In genomic region chr17:88597222-88598055, GRCm38 (mm10) we compare ENCODE assay signal across 7 mouse cellular contexts. TPM values are rescaled to one million over a fixed set of nuclear protein-coding genes. Genes with fewer than 3 reads are reported as not detected.
A peak's percentile ranks its signal among the peaks of the same experiment; 100 is the strongest.
DNase-seq lines count a peak whose midpoint lies in the region; ATAC-seq and TF ChIP-seq lines count a peak whose summit lies in the region.

Gene Ston1 (plus strand): TSS chr17:88597684.

- under 1% methylated on average over 37 of the region's 41 CpGs for WGBS in embryonic facial prominence, embryonic 12.5 days
- WGBS in heart, embryonic 12.5 days, result under 1% methylated on average over 36 of the region's 41 CpGs
- under 1% methylated on average over 39 of the region's 41 CpGs for WGBS in kidney, embryonic 15.5 days
- under 1% methylated on average over 39 of the region's 41 CpGs for WGBS in lung, embryonic 15.5 days

- H3K27me3 ChIP-seq in embryonic facial prominence, embryonic 12.5 days, result no peaks in the 10 kb centered on the region
- no peaks in the 10 kb centered on the region for H3K27me3 ChIP-seq in heart, embryonic 12.5 days (replicated peaks)
- no peaks in the 10 kb centered on the region for H3K27me3 ChIP-seq in kidney, embryonic 15.5 days
- H3K27me3 ChIP-seq in lung, embryonic 15.5 days, result no peaks in the 10 kb centered on the region

- peak within 1 kb of the TSS; percentile 76 to 85 for H3K4me3 ChIP-seq in ES-E14 (ENCODE audit: insufficient read depth in 1 of 2, low read depth in 1 of 2, low read length in 2 of 2, poor library complexity in 1 of 2, severe bottlenecking in 1 of 2)
- peak within 1 kb of the TSS; percentile 47 for H3K4me3 ChIP-seq in embryonic facial prominence, embryonic 12.5 days
- peak within 1 kb of the TSS; percentile 78 for H3K4me3 ChIP-seq in heart, embryonic 12.5 days
- peak within 1 kb of the TSS; percentile 63 for H3K4me3 ChIP-seq in kidney, embryonic 15.5 days (replicated peaks)
- H3K4me3 ChIP-seq in lung, embryonic 15.5 days, result peak within 1 kb of the TSS; percentile 74

- H3K27ac ChIP-seq in ES-E14 (ENCODE audit: insufficient read depth, low read depth, low read length, poor library complexity, severe bottlenecking), result peak within 1 kb of the TSS; percentile 86
- peak within 1 kb of the TSS; percentile 91 for H3K27ac ChIP-seq in embryonic facial prominence, embryonic 12.5 days
- H3K27ac ChIP-seq in heart, embryonic 12.5 days (ENCODE audit: poor library complexity, severe bottlenecking), result peak within 1 kb of the TSS; percentile 92
- peak within 1 kb of the TSS; percentile 93 for H3K27ac ChIP-seq in kidney, embryonic 15.5 days
- H3K27ac ChIP-seq in lung, embryonic 15.5 days, result peak within 1 kb of the TSS; percentile 89

- peak; percentile 74 for DNase-seq in ES-E14 (ENCODE audit: low read depth, low spot score)
- DNase-seq in adrenal gland, adult 8-10 months, result peak; percentile 65
- DNase-seq in ovary, postnatal 36 days (ENCODE audit: low spot score), result peak; percentile 81

- H3K9me3 ChIP-seq in ES-E14 (ENCODE audit: control insufficient read depth, insufficient read depth, low read depth, low read length), result no peaks in the 10 kb centered on the region
- H3K9me3 ChIP-seq in embryonic facial prominence, embryonic 12.5 days, result no peaks in the 10 kb centered on the region
- no peaks in the 10 kb centered on the region for H3K9me3 ChIP-seq in heart, embryonic 12.5 days (replicated peaks)
- H3K9me3 ChIP-seq in kidney, embryonic 15.5 days (replicated peaks), result no peaks in the 10 kb centered on the region
- no peaks in the 10 kb centered on the region for H3K9me3 ChIP-seq in lung, embryonic 15.5 days

- H3K4me2 ChIP-seq in embryonic facial prominence, embryonic 12.5 days (replicated peaks), result peak within 1 kb of the TSS; percentile 82
- H3K4me2 ChIP-seq in heart, embryonic 12.5 days, result peak within 1 kb of the TSS; percentile 90
- H3K4me2 ChIP-seq in kidney, embryonic 15.5 days, result peak within 1 kb of the TSS; percentile 86
- peak within 1 kb of the TSS; percentile 78 for H3K4me2 ChIP-seq in lung, embryonic 15.5 days

- peak; percentile 83 for ATAC-seq in embryonic facial prominence, embryonic 12.5 days (ENCODE audit: insufficient number of reproducible peaks, insufficient read depth, low FRiP score, low TSS enrichment)
- ATAC-seq in heart, embryonic 12.5 days (ENCODE audit: insufficient number of reproducible peaks, low FRiP score), result peak; percentile 88
- ATAC-seq in kidney, embryonic 15.5 days (replicated peaks; ENCODE audit: low FRiP score), result peak; percentile 92
- ATAC-seq in lung, embryonic 15.5 days (ENCODE audit: borderline replicate concordance, extremely low read depth, low FRiP score, low TSS enrichment), result peak; percentile 87

- no peaks in the 10 kb centered on the region for H3K36me3 ChIP-seq in ES-E14 (ENCODE audit: control insufficient read depth, insufficient read depth, low read length, poor library complexity, severe bottlenecking)
- no peaks in the 10 kb centered on the region for H3K36me3 ChIP-seq in embryonic facial prominence, embryonic 12.5 days
- H3K36me3 ChIP-seq in heart, embryonic 12.5 days, result no peaks in the 10 kb centered on the region
- no peaks in the 10 kb centered on the region for H3K36me3 ChIP-seq in kidney, embryonic 15.5 days
- no peaks in the 10 kb centered on the region for H3K36me3 ChIP-seq in lung, embryonic 15.5 days

- H3K9ac ChIP-seq in ES-E14 (ENCODE audit: insufficient read depth, low read depth, low read length, poor library complexity, severe bottlenecking), result peak within 1 kb of the TSS; percentile 79
- H3K9ac ChIP-seq in embryonic facial prominence, embryonic 12.5 days, result peak within 1 kb of the TSS; percentile 52
- peak within 1 kb of the TSS; percentile 86 for H3K9ac ChIP-seq in heart, embryonic 12.5 days
- peak within 1 kb of the TSS; percentile 63 for H3K9ac ChIP-seq in kidney, embryonic 15.5 days
- H3K9ac ChIP-seq in lung, embryonic 15.5 days, result peak within 1 kb of the TSS; percentile 78

- peaks cover 1 to 8% of the 10 kb centered on the region in 2 experiments; a peak in 1 of 4 replicates for H3K4me1 ChIP-seq in ES-E14 (ENCODE audit: control insufficient read depth in 2 of 2, insufficient read depth in 2 of 2, low read length in 2 of 2, poor library complexity in 1 of 2)
- peaks cover 30% of the 10 kb centered on the region for H3K4me1 ChIP-seq in embryonic facial prominence, embryonic 12.5 days
- H3K4me1 ChIP-seq in heart, embryonic 12.5 days (replicated peaks), result peaks cover 29% of the 10 kb centered on the region
- peaks cover 36% of the 10 kb centered on the region for H3K4me1 ChIP-seq in kidney, embryonic 15.5 days
- peaks cover 17% of the 10 kb centered on the region for H3K4me1 ChIP-seq in lung, embryonic 15.5 days

- in situ Hi-C loops in ES-E14 (cut with MboI; ENCODE audit: low sequenced_read_pairs in 2 of 2, unreplicated experiment in 2 of 2), result no loop called here

TF ChIP-seq in ES-E14, 5 proteins besides CTCF, POLR2A, EP300 and RAD21:
- TF ChIP-seq ZNF384 (IDR thresholded peaks at IDR 0.05; ENCODE audit: low read depth, low read length) (no peak), HCFC1 (IDR thresholded peaks at IDR 0.05; ENCODE audit: borderline replicate concordance, insufficient read depth, low read length) (peak; percentile 48; the same call in 1 of the 2 replicates), CHD2 (IDR thresholded peaks at IDR 0.05; ENCODE audit: low read depth, low read length) (no peak), MAFK (IDR thresholded peaks at IDR 0.05; ENCODE audit: insufficient read depth, low read depth, low read length) (no peak)

RNA-seq across cellular contexts. Expression of gene Ston1, which starts in this region (rescaled TPM):
- total RNA-seq in ES-E14 (2012; rRNA removed), result 4.0 and 4.5 TPM in 2 replicates
- 10 to 100 TPM; 32.2 to 49.3 (median 41.6) TPM for total RNA-seq in adrenal gland, adult 8-10 months (2022)
- 4.7 and 4.9 TPM in 2 replicates for polyA plus RNA-seq in embryonic facial prominence, embryonic 12.5 days (2016; fragmentation: Nextera tagmentation; extraction: Ambion mirVana)
- polyA plus RNA-seq in heart, embryonic 12.5 days (2016; fragmentation: Nextera tagmentation; extraction: Ambion mirVana), result 5.4 and 8.4 TPM in 2 replicates
- polyA plus RNA-seq in kidney, embryonic 15.5 days (2015; fragmentation: Nextera tagmentation; extraction: Ambion mirVana), result 7.7 and 8.0 TPM in 2 replicates
- polyA plus RNA-seq in lung, embryonic 15.5 days (2015; fragmentation: Nextera tagmentation; extraction: Ambion mirVana), result 6.6 and 8.4 TPM in 2 replicates

Comparison
In these comparisons a context has a peak if more than half of its experiments do, and no peak if none do; other contexts are left out.
1. Peak in every context shown above with its lines: DNase-seq, ATAC-seq, H3K4me3 ChIP-seq and H3K27ac ChIP-seq.